Mouse (Mus musculus) hematopoietic stem cell, adult 5-6 weeks (primary cell): ENCODE measurements at regions not wholly inside any gene's neighbourhood (a gene's known extent, or its start where the extent isn't known, plus 50 kb on each side); places are given as distances from the start of the nearest gene placed in this dataset.

ENCODE experiments used
- ATAC-seq, 2 experiments: fragments of 125-278 bp in 1 of 2; replicated peaks in 1 of 2; 2 replicates each; pipeline ENCODE4 v1.8.0; 2016 to 2017; ENCODE audit warnings: inconsistent platforms in 2 of 2, mild to moderate bottlenecking in 2 of 2, moderate number of reproducible peaks in 2 of 2, low read depth in 1 of 2, moderate TSS enrichment in 1 of 2; ENCODE audit not compliant: low FRiP score in 2 of 2, poor library complexity in 2 of 2, severe bottlenecking in 2 of 2, insufficient read depth in 1 of 2, low TSS enrichment in 1 of 2

- no peak for ATAC-seq
Measured at GRCm38 (mm10) chr8:91955170-91955569, 153.3 kb upstream of the Irx3 start.

DNA sequence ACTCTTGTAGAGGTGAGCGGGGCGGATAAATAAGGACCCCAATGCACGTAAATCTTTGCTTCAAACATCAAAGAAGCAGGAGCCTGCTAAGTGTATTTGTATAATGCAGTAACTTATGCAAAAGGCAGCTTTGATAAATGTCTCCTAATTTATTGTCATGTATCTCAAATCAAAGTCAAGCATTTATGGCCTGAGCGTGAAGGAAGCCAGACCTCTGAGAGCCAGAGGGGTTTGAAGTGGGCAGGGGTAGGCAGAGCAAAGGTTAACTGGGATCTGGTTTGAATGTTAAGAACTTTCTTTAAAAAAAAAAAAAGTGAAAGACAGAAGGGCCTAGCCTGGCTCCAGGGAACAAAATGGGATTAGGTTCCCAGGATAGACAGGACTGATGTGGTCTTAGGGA, 151.1 kb upstream of the Irx3 start:
- ATAC-seq, result no peak

- no peak for ATAC-seq
Measured at GRCm38 (mm10) chr8:91949110-91949509, 147.2 kb upstream of the Irx3 start.

DNA sequence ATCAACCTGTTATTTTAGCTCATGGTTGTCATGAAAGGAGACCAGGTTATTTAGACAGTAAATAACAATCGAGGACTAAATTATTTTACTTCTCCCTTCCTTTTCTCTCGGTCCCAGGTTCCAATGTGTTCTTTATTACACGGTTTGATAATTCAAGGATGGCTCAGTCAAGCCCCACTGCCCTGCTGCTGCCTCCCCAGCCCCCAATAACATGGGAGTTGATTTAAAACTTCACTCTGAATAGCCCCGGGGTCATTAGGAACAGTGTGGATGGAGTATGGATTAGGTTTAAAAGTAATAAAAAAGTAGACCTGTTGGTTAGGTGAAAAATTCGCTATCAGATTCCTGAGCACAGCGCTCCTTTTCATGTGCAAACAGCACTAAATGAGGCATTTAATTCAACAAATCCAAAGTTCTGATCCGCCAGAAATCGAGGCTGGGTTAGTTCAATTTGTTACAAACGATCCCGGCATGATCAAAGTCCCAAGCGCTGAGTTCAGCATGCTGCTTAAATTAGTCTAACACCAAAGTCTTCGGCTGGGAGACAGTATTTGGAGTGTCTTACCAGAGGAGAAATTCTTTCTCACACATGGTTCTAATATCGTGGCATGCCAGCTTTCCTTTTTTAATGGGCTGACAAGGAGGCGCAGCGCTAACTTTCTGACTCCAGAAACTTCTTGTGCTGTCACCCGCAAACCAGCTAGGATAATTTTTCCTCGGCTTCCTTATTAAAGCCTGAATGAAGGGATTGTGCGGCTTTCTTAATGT, 146.5 kb upstream of the Irx3 start:
- ATAC-seq, result no peak

- no peak for ATAC-seq
Measured at GRCm38 (mm10) chr8:91941005-91941404, 139.1 kb upstream of the Irx3 start.

- ATAC-seq, result no peak
Measured at GRCm38 (mm10) chr8:91937227-91937626, 135.4 kb upstream of the Irx3 start.

DNA sequence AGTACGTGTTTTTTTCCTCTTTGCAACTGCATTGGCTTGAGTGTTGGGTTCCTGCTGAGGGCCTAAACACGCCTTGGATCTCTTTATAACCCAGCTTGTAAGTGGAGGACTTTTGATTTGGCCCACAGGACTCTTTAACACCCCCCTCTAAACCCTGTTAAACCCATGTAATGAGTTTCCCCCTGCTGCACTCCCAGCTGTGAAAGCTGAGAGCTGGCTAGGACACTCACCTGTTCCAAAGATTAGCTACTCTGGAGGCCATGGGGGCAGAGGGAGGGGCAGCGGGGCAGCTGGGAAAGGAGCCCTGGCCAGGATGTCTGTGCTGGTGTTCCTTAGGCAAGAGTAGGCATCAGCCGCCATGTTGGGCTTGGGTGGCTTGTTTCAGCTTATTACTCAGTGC, 128.7 kb upstream of the Irx3 start:
- ATAC-seq, result no peak

GRCm38 (mm10) chr8:91925968-91926524, 124.2 kb upstream of the Irx3 start:
- ATAC-seq, result no peak

DNA sequence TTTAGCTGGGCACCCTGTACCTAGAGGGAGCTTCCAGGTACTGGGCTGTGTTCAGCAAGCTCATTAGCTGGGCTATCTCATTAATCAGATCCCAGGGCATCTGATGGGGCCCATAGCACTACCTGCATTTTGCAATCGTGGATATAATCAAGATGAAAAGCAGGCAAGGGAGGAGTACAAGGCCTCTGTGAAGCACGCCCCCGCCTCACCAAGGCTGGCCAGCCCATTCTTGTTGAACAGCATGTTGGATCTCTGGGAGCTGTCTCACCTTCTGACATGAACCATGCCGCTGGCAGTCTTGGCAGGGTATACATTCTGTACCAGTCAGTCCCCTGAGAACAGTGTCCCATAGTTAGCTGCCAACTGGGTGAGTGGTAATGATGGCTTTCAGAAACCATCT, 122.3 kb upstream of the Irx3 start:
- no peak for ATAC-seq

DNA sequence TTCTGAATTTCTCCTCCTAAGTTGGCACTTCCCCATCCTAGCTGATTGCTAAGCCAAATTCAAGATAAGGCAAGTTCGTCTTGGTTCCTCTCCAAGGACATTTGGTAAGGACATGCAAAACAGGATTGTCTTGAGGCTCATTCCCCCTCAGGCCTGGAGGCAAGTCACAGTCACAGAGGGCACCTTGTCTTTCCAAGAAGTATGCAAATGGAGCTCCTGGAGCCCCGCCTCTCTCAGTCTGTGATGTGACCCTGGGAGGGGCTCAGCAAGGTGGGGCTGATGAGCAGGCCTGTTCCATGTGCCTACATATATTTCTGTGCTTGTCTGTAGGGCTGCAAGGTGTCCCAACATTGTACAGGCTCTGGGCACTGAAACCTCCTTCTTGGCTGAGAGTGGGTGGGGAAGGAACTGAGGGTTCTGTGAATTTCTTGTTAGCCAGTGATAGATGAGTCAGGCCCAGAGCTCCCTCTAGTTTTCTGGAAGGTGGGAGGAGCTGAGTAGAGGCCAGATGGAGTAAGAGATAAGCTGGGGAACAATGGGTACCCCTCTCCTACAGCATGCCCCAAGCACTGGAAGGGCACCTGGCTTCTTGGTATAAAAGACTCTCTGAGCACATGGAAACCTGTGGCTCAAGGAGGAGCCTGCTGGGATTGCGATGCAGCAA, 120.5 kb upstream of the Irx3 start:
- ATAC-seq, result no peak

GRCm38 (mm10) chr8:91917834-91918233, 116.0 kb upstream of the Irx3 start:
- no peak for ATAC-seq

DNA sequence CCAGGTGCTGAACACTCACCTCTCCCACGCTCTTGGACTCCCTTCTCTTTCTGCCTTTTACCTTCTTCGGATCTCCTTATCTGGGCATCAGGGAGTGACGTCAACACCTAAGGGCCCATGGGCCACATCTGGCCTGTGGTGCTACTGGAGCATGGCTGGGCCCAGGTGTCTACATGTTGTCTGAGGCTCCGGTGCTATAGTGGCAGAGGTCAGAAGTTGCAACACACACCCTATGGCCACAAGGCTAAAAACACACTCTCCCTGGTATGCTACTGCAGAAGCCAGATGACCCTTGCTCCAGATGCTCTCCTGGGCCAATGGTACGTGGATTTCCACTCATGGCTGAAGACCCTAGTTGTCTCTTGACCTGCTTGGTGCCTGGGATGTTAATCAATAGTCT, 112.1 kb upstream of the Irx3 start:
- no peak for ATAC-seq

DNA sequence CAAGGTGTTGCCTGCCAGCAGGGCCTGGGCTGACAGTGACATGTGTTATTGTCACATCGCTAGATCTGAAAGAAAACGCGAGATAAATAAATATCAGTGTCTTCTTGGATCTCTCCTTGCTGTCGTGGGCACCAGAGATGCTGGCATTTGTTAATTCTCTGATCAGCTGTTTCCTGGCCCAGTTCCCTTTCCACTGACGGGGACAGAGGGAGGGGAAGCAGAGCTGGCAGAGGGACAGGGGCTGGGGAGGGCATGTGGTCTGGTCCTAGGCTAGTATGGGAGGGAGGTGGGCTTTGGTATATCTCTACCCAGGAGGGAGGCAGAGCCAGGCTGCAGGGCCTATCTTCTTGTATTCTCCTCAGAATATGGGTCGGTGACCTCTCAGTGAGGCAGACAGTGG, 111.3 kb upstream of the Irx3 start:
- ATAC-seq, result no peak

- ATAC-seq, result no peak
Measured at GRCm38 (mm10) chr8:91909637-91910383, 107.9 kb upstream of the Irx3 start.

DNA sequence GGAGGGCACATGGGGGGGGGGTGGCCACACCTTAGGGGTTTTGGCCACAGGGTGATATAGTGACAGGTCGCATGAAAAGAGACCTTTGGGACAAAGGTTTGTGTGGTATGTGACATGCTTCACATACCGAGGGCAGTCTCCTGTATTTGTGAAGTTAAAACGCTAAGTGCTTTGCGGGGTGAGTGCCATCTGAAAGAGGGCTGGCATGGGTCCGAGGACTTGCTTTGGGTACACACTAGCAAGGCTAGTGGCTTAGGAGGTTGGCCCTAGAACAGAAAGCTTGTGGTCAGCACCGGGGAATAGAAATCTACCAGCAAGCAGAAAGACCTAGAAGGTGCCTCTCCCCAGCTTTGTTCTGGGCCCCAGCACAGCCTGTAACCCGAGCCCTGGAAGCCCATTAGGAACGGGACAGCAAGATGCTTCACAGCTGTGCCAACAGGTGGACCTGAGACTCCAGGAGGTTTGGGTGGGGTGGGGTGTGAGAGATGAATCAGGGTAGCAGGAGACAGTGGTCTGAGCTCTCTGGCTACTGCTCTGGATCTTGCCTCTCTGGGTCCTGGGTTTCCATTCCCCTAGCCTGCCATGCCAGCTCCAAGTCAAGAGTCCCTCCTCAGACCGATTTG, 107.0 kb upstream of the Irx3 start:
- no peak for ATAC-seq

DNA sequence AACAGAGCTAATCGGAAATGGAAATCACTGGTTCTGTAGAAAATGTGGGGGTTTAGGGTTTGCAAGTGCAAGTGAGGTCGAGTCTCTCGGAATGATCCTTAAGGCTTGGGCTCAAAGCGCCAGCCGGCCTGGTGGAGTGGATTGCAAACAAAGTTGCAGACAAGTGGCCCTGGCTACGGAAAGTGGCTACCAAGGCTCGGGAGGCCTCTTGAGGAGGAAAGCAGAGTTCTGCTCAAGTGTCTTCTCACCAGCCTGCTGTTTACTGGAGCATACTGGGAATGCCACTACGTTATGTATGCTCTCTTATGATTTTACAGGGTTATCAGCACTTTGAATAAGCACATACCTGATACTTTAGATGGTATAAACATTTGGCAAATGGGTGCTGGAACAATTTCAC, 105.3 kb upstream of the Irx3 start:
- no peak for ATAC-seq

- ATAC-seq, result no peak
Measured at GRCm38 (mm10) chr8:91901525-91902281, 99.8 kb upstream of the Irx3 start.
